Mouse (Mus musculus): Measurements from ENCODE around the gene Foxi3. TPM values are rescaled to one million over a fixed set of nuclear protein-coding genes. Genes with fewer than 3 reads are reported as not detected.

The Foxi3 gene
- total and polyA plus RNA-seq, 3 experiments = not detected

DNA sequence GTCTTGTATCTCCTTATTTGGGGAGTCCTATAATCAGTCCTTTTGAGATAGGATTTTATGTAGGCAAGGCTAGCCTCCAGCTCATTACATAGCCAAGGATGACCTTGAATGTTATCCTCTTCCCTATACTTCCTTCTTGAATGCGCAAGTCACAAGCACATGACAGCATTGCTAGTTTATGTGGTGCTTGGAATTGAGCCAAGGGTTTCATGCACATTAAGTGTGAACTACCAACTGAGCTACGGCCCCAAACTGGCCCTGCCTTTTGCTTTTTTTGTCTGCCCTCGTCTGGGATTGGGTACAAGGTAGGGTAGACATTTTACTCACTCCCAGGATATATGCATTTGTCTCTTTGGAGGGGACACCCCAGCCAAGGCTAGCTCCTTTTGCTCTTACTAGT is 16.7 kb downstream of the Foxi3 start:
- DNase-seq (ENCODE audit: extremely low read depth) = no peak
- no peak overlapping the region for H3K9ac ChIP-seq (ENCODE audit: insufficient read depth, low read depth)
- dilution Hi-C loops (cut with MboI; ENCODE audit: extremely low pct_ligation_motif_present, extremely low pct_unique_long_range_greater_than_20kb, low sequenced_read_pairs) = no loop called here

DNA sequence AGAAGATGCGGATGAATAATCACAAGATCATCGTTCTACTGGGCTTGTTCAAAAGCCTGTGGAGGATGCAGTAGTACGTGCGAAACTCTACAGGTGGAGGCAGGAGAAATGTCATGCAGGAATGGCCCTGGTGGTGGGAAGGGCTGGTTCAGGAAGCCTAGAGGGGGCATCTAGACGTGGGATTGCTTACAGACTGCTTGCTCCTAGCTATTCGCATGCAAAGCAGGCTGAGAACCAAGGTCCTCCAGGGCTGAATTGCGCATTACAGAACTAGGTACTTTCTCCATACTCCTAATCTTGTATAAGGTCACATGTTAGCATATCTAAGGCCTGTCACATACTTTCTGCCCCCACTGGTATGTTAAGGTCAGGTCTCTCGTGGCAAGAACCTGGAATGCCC is 24.7 kb downstream of the Foxi3 start:
- H3K36me3 ChIP-seq (replicated peaks in 1 of 2; ENCODE audit: control insufficient read depth in 1 of 2, insufficient read depth in 1 of 2, low read length in 1 of 2) = no peaks in the 10 kb centered on the region
- no peaks in the 10 kb centered on the region for H3K27me3 ChIP-seq (replicated peaks)
- H3K9ac ChIP-seq (ENCODE audit: insufficient read depth, low read depth) = no peak overlapping the region
- H3K4me1 ChIP-seq (ENCODE audit: control insufficient read depth in 1 of 2, insufficient read depth in 2 of 2) = peaks cover 0 to 5% of the 10 kb centered on the region in 2 experiments; a peak in 2 of 4 replicates
- H3K27ac ChIP-seq (ENCODE audit: insufficient read depth, low read depth) = no peak overlapping the region
- no peaks in the 10 kb centered on the region for H3K79me2 ChIP-seq (replicated peaks; ENCODE audit: control insufficient read depth, extremely low read depth, insufficient read depth, poor library complexity, severe bottlenecking)
- no peak overlapping the region for H3K4me2 ChIP-seq (ENCODE audit: insufficient read depth, low read depth, poor library complexity, severe bottlenecking)
- dilution Hi-C loops (cut with MboI; ENCODE audit: extremely low pct_ligation_motif_present, extremely low pct_unique_long_range_greater_than_20kb, low sequenced_read_pairs) (no loop called here), in situ Hi-C loops (cut with MboI; ENCODE audit: low pct_ligation_motif_present, low pct_unique_long_range_greater_than_20kb, low sequenced_read_pairs) (no loop called here)
- H3K4me3 ChIP-seq (replicated peaks in 1 of 3; ENCODE audit: low read depth in 2 of 3, low read length in 2 of 3, poor library complexity in 1 of 3) = no peak overlapping the region
- H3K9me3 ChIP-seq (replicated peaks; ENCODE audit: low read length) = no peaks in the 10 kb centered on the region
- TF ChIP-seq JUND (conservative IDR thresholded peaks at IDR 0.05; ENCODE audit: low read depth, low read length) (no peak), ZKSCAN1 (IDR thresholded peaks at IDR 0.05; ENCODE audit: borderline replicate concordance, low read depth, low read length) (no peak), CTCF (conservative IDR thresholded peaks at IDR 0.05 in 1 of 2, IDR thresholded peaks at IDR 0.05 in 1 of 2; ENCODE audit: low read depth in 2 of 2, low read length in 2 of 2) (no peak), E2F4 (IDR thresholded peaks at IDR 0.05; ENCODE audit: insufficient replicate concordance, low read depth, low read length) (no peak), RCOR1 (conservative IDR thresholded peaks at IDR 0.05; ENCODE audit: low read depth, low read length) (no peak), MAX (IDR thresholded peaks at IDR 0.05; ENCODE audit: low read length) (no peak)
- no peak for DNase-seq (ENCODE audit: extremely low read depth)

More for the DNA sequence above, 16.7 kb downstream of the Foxi3 start:
- no peaks in the 10 kb centered on the region for H3K36me3 ChIP-seq (replicated peaks in 1 of 2; ENCODE audit: control insufficient read depth in 1 of 2, insufficient read depth in 1 of 2, low read length in 1 of 2)
- H3K79me2 ChIP-seq (replicated peaks; ENCODE audit: control insufficient read depth, extremely low read depth, insufficient read depth, poor library complexity, severe bottlenecking) = no peaks in the 10 kb centered on the region
- in situ Hi-C loops (cut with MboI; ENCODE audit: low pct_ligation_motif_present, low pct_unique_long_range_greater_than_20kb, low sequenced_read_pairs) = no loop called here
- no peak overlapping the region for H3K4me2 ChIP-seq (ENCODE audit: insufficient read depth, low read depth, poor library complexity, severe bottlenecking)
- H3K27me3 ChIP-seq (replicated peaks) = no peaks in the 10 kb centered on the region
- TF ChIP-seq GABPA (IDR thresholded peaks at IDR 0.05; ENCODE audit: insufficient replicate concordance, low read depth, low read length) = no peak
- TF ChIP-seq SIN3A (IDR thresholded peaks at IDR 0.05; ENCODE audit: low read length) = no peak
- no peak for TF ChIP-seq MXI1 (IDR thresholded peaks at IDR 0.05; ENCODE audit: low read depth, low read length)
- TF ChIP-seq TCF12 (IDR thresholded peaks at IDR 0.05; ENCODE audit: low read depth, low read length) = no peak
- TF ChIP-seq CHD2 (IDR thresholded peaks at IDR 0.05; ENCODE audit: low read length) = no peak
- no peak for TF ChIP-seq MAFK (IDR thresholded peaks at IDR 0.05; ENCODE audit: insufficient replicate concordance, low read length)
- no peak for TF ChIP-seq MAX (IDR thresholded peaks at IDR 0.05; ENCODE audit: low read length)
- no peak for TF ChIP-seq CTCF (conservative IDR thresholded peaks at IDR 0.05 in 1 of 2, IDR thresholded peaks at IDR 0.05 in 1 of 2; ENCODE audit: low read depth in 2 of 2, low read length in 2 of 2)
- TF ChIP-seq ETS1 (conservative IDR thresholded peaks at IDR 0.05; ENCODE audit: low read depth, low read length) = no peak
- no peak for TF ChIP-seq NRF1 (IDR thresholded peaks at IDR 0.05; ENCODE audit: low read depth, low read length)
- no peak for TF ChIP-seq HCFC1 (IDR thresholded peaks at IDR 0.05; ENCODE audit: low read depth, low read length)
- no peak for TF ChIP-seq ELF1 (IDR thresholded peaks at IDR 0.05; ENCODE audit: low read depth, low read length)
- TF ChIP-seq E2F4 (IDR thresholded peaks at IDR 0.05; ENCODE audit: insufficient replicate concordance, low read depth, low read length) = no peak
- no peak for TF ChIP-seq POLR2A (IDR thresholded peaks at IDR 0.05; ENCODE audit: low read depth, low read length)
- TF ChIP-seq BHLHE40 (IDR thresholded peaks at IDR 0.05; ENCODE audit: low read depth, low read length) = no peak
- TF ChIP-seq USF2 (conservative IDR thresholded peaks at IDR 0.05; ENCODE audit: low read depth, low read length) = no peak
- TF ChIP-seq MEF2A (IDR thresholded peaks at IDR 0.05; ENCODE audit: borderline replicate concordance, low read depth, low read length) = no peak
- TF ChIP-seq SMC3 (IDR thresholded peaks at IDR 0.05; ENCODE audit: low read depth, low read length) = no peak
- H3K4me3 ChIP-seq (replicated peaks in 1 of 3; ENCODE audit: low read depth in 2 of 3, low read length in 2 of 3, poor library complexity in 1 of 3) = no peak overlapping the region
- H3K27ac ChIP-seq (ENCODE audit: insufficient read depth, low read depth) = no peak overlapping the region
- no peaks in the 10 kb centered on the region for H3K9me3 ChIP-seq (replicated peaks; ENCODE audit: low read length)
- peaks cover 0 to 11% of the 10 kb centered on the region in 2 experiments; a peak in 2 of 4 replicates for H3K4me1 ChIP-seq (ENCODE audit: control insufficient read depth in 1 of 2, insufficient read depth in 2 of 2)

Measured in CH12.LX (cell line).